Mouse (Mus musculus) cerebellum, adult 2 months (tissue): Measurements from ENCODE around the gene Mxd3.

Source experiments
- CTCF ChIP-seq: fragments of 200-500 bp; IDR thresholded peaks from 2 replicates; pipeline ENCODE4 v1.5.1; 2011; ENCODE audit warnings: low read depth, mild to moderate bottlenecking, control low read depth, low read length, moderate library complexity, borderline replicate concordance; ENCODE audit not compliant: insufficient read depth
- POLR2A ChIP-seq: fragments of 200-500 bp; IDR thresholded peaks from 2 replicates; pipeline ENCODE4 v1.6.1; 2011; ENCODE audit warnings: low read length, control low read depth, borderline replicate concordance; ENCODE audit not compliant: insufficient read depth

GRCm38 (mm10) chr13:55361974-55362452 lies 32.4 kb upstream of the Mxd3 start:
- TF ChIP-seq CTCF (no peak), POLR2A (no peak)
